Mouse (Mus musculus): ENCODE data around the gene 1700012B09Rik. TPM values are rescaled to one million over a fixed set of nuclear protein-coding genes. Genes with fewer than 3 reads are reported as not detected.

1700012B09Rik gene
- polyA plus RNA-seq, 1 experiment from 2014 or later: not detected

- Histone ChIP-seq H3K4me2 (no peak overlapping the region), H3K4me3 (no peak overlapping the region), H3K9ac (no peak overlapping the region), H3K9me3 (no peaks in the 10 kb centered on the region), H3K36me3 (no peaks in the 10 kb centered on the region), H3K4me1 (0 out of 2 replicates have a peak, but pooled peaks cover 4% of the 10 kb centered on the region), H3K27me3 (no peaks in the 10 kb centered on the region), H3K27ac (no peak overlapping the region)
- 73% methylated on average over 4 of the region's 4 CpGs for WGBS
- ATAC-seq (ENCODE audit: insufficient number of reproducible peaks, low FRiP score, low TSS enrichment, low read depth): no peak
Measured at GRCm38 (mm10) chr9:14726629-14727028, 44.2 kb downstream of the 1700012B09Rik start.

GRCm38 (mm10) chr9:14726005-14726404 lies 44.8 kb downstream of the 1700012B09Rik start:
- 78% methylated on average over 6 of the region's 6 CpGs for WGBS
- Histone ChIP-seq H3K4me2 (no peak overlapping the region), H3K4me3 (no peak overlapping the region), H3K27me3 (no peaks in the 10 kb centered on the region), H3K27ac (no peak overlapping the region), H3K9ac (no peak overlapping the region), H3K9me3 (no peaks in the 10 kb centered on the region), H3K36me3 (no peaks in the 10 kb centered on the region), H3K4me1 (0 out of 2 replicates have a peak, but pooled peaks cover 3% of the 10 kb centered on the region)
- no peak for ATAC-seq (ENCODE audit: insufficient number of reproducible peaks, low FRiP score, low TSS enrichment, low read depth)

GRCm38 (mm10) chr9:14724755-14725420 lies 45.9 kb downstream of the 1700012B09Rik start:
- H3K4me2 ChIP-seq: no peak overlapping the region
- no peak overlapping the region for H3K4me3 ChIP-seq
- H3K36me3 ChIP-seq: no peaks in the 10 kb centered on the region
- H3K9ac ChIP-seq: no peak overlapping the region
- no peak for ATAC-seq (ENCODE audit: insufficient number of reproducible peaks, low FRiP score, low TSS enrichment, low read depth)
- H3K27me3 ChIP-seq: no peaks in the 10 kb centered on the region
- no peaks in the 10 kb centered on the region for H3K9me3 ChIP-seq
- H3K27ac ChIP-seq: no peak overlapping the region
- 71% methylated on average over 5 of the region's 5 CpGs for WGBS
- no peaks in the 10 kb centered on the region for H3K4me1 ChIP-seq

GRCm38 (mm10) chr9:14721610-14722009 lies 49.2 kb downstream of the 1700012B09Rik start:
- H3K4me3 ChIP-seq: no peak overlapping the region
- no peak overlapping the region for H3K4me2 ChIP-seq
- no peaks in the 10 kb centered on the region for H3K4me1 ChIP-seq
- ATAC-seq (ENCODE audit: insufficient number of reproducible peaks, low FRiP score, low TSS enrichment, low read depth): no peak
- H3K9ac ChIP-seq: no peak overlapping the region
- H3K27ac ChIP-seq: no peak overlapping the region
- H3K27me3 ChIP-seq: no peaks in the 10 kb centered on the region
- no peaks in the 10 kb centered on the region for H3K36me3 ChIP-seq
- no peaks in the 10 kb centered on the region for H3K9me3 ChIP-seq
- WGBS: 85% methylated on average over 5 of the region's 5 CpGs

DNA sequence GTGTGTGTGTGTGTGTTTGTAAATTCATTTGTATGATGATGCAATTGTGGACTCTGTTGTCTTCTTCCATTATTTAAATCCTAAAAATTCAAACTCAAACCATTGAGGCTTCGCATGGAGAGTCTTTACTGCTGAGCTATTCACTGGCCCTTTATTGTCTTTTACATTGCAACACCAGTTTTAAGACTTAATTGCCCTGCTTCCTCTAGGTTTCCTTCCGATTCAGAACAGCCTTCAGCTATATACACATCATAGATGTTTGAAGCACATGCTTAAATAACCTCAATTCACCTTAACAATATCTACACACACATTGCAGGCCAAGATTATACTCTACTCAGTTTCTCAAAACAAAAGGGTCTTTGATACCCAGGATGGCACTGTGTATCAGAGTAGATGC lies 50.4 kb downstream of the 1700012B09Rik start:
- Histone ChIP-seq H3K36me3 (no peaks in the 10 kb centered on the region), H3K9ac (no peak overlapping the region), H3K4me1 (no peaks in the 10 kb centered on the region), H3K27me3 (no peaks in the 10 kb centered on the region), H3K27ac (no peak overlapping the region), H3K4me3 (no peak overlapping the region), H3K4me2 (no peak overlapping the region), H3K9me3 (no peaks in the 10 kb centered on the region)
- 52% methylated on average over 2 of the region's 2 CpGs for WGBS
- no peak for ATAC-seq (ENCODE audit: insufficient number of reproducible peaks, low FRiP score, low TSS enrichment, low read depth)

GRCm38 (mm10) chr9:14718332-14718691 lies 52.5 kb downstream of the 1700012B09Rik start:
- no peak overlapping the region for H3K4me3 ChIP-seq
- no peaks in the 10 kb centered on the region for H3K27me3 ChIP-seq
- no peak for ATAC-seq (ENCODE audit: insufficient number of reproducible peaks, low FRiP score, low TSS enrichment, low read depth)
- no peaks in the 10 kb centered on the region for H3K9me3 ChIP-seq
- no peak overlapping the region for H3K4me2 ChIP-seq
- H3K4me1 ChIP-seq: no peaks in the 10 kb centered on the region
- no peak overlapping the region for H3K9ac ChIP-seq
- H3K36me3 ChIP-seq: no peaks in the 10 kb centered on the region
- no peak overlapping the region for H3K27ac ChIP-seq

DNA sequence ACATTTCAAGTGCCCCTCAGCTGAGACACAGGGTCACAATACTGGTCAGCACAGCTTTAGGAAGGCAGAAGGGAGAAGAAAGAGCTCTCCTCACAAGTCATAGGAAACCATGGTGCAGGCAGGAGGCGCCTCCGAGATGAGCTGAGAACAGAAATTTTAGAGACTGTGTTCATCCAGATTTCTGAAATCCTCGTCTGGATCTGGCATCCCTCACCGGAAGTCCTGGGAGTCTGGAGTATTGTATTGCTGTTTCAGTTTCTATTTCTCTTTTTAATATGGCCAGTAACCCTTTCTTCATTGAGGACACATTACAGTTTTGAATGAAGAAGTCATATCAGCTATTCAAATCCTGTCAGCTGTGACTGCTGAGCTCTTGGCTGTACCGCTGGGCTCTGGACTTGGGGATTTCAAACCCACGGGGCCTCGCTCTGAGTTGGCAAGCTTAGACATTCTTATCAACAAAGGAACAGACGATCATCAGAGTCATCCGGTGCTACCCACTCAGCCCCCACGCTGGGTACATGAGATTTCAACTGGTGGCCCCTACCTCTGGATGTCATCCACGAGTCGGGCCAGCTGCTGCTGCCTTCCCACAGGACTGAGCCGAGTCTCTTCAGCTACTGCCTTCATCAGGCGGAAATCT lies 53.0 kb downstream of the 1700012B09Rik start:
- Histone ChIP-seq H3K4me2 (no peak overlapping the region), H3K27ac (no peak overlapping the region), H3K4me3 (no peak overlapping the region), H3K27me3 (no peaks in the 10 kb centered on the region), H3K9ac (no peak overlapping the region), H3K9me3 (no peaks in the 10 kb centered on the region), H3K4me1 (no peaks in the 10 kb centered on the region), H3K36me3 (no peaks in the 10 kb centered on the region)
- WGBS: 61% methylated on average over 14 of the region's 14 CpGs
- no peak for ATAC-seq (ENCODE audit: insufficient number of reproducible peaks, low FRiP score, low TSS enrichment, low read depth)

DNA sequence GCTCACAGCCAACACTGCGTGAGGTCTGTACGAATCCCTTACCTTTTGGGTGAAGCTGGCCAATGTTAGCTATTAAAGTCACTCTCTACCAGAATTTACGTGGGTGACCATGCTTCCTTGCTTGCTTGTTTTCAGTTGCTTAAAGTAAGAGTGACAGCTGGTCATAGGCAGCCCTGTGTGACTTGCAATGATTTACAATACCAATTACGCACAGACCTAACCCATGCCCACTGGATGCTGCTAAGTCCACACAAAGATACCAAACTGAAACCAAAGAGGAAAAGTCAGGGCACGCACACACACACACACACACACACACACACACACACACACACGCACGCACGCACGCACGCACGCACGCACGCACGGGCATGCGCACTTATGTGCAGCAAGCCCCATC lies 55.6 kb downstream of the 1700012B09Rik start:
- Histone ChIP-seq H3K27ac (no peak overlapping the region), H3K9me3 (no peaks in the 10 kb centered on the region), H3K36me3 (no peaks in the 10 kb centered on the region), H3K4me1 (no peaks in the 10 kb centered on the region), H3K4me2 (no peak overlapping the region), H3K4me3 (no peak overlapping the region), H3K27me3 (no peaks in the 10 kb centered on the region), H3K9ac (no peak overlapping the region)
- no peak for ATAC-seq (ENCODE audit: insufficient number of reproducible peaks, low FRiP score, low TSS enrichment, low read depth)
- 86% methylated on average over 15 of the region's 15 CpGs for WGBS

- ATAC-seq (ENCODE audit: insufficient number of reproducible peaks, low FRiP score, low TSS enrichment, low read depth): no peak
- Histone ChIP-seq H3K9ac (no peak overlapping the region), H3K4me1 (peaks cover 1% of the 10 kb centered on the region; the same call in 1 of the 2 replicates), H3K9me3 (no peaks in the 10 kb centered on the region), H3K4me2 (no peak overlapping the region), H3K36me3 (no peaks in the 10 kb centered on the region), H3K27ac (no peak overlapping the region), H3K4me3 (no peak overlapping the region), H3K27me3 (no peaks in the 10 kb centered on the region)
- WGBS: 90% methylated on average over 3 of the region's 3 CpGs
Measured at GRCm38 (mm10) chr9:14710910-14711309, 59.9 kb downstream of the 1700012B09Rik start.

Other genes with a start within 250 kb of the 1700012B09Rik start
- gene Amotl1, start 126.0 kb downstream of the 1700012B09Rik start, polyA plus RNA-seq (2015; fragmentation: Nextera tagmentation; extraction: Ambion mirVana): 35.3 and 36.1 TPM in 2 replicates
- 0.12 TPM in 1 of 2 replicates, not detected in the other for gene Piwil4, start 30.3 kb downstream of the 1700012B09Rik start, polyA plus RNA-seq (2015; fragmentation: Nextera tagmentation; extraction: Ambion mirVana)
- gene Fut4, start 18.6 kb downstream of the 1700012B09Rik start, polyA plus RNA-seq (2015; fragmentation: Nextera tagmentation; extraction: Ambion mirVana): 1.9 and 2.1 TPM in 2 replicates
- 19.8 and 21.5 TPM in 2 replicates for gene Mre11a, start 13.6 kb upstream of the 1700012B09Rik start, polyA plus RNA-seq (2015; fragmentation: Nextera tagmentation; extraction: Ambion mirVana)
- 43.0 and 45.3 TPM in 2 replicates for gene Ankrd49, start 13.8 kb upstream of the 1700012B09Rik start, polyA plus RNA-seq (2015; fragmentation: Nextera tagmentation; extraction: Ambion mirVana)
- 3.3 and 3.6 TPM in 2 replicates for gene Gpr83, start 89.2 kb upstream of the 1700012B09Rik start, polyA plus RNA-seq (2015; fragmentation: Nextera tagmentation; extraction: Ambion mirVana)
- 0.23 and 0.38 TPM in 2 replicates for gene Izumo1r, start 132.9 kb upstream of the 1700012B09Rik start, polyA plus RNA-seq (2015; fragmentation: Nextera tagmentation; extraction: Ambion mirVana)

Measured in limb, embryonic 15.5 days (tissue).